Mouse (Mus musculus): ENCODE measurements around the gene Coq10b. TPM values are rescaled to one million over a fixed set of nuclear protein-coding genes. Genes with fewer than 3 reads are reported as not detected.
"Not testable (repeated sequence)": the region's sequence is repeated elsewhere in the genome, so short reads cannot be mapped to it uniquely, and the experiment has no call there.

The Coq10b gene
- total RNA-seq (2021) (10 to 100 TPM; 26.7 to 64.0 TPM), polyA plus RNA-seq (2012; rRNA removed) (16.0 and 23.1 TPM in 2 replicates)
- long read RNA-seq, transcript Coq10b-201 (5 exons, 1,733 nt) = major isoform, 15 of 15 reads
- long read RNA-seq, partial matches to known transcripts = 0 of 15 reads
- long read RNA-seq, other reads (novel, unspliced or antisense) = 0 of 15 reads

- under 1% methylated on average over 46 of the region's 46 CpGs for WGBS
- intact Hi-C loops (cut with DNase I) = loop anchor here (2.0 to 5.0 kb wide), 2 partner anchors 34 to 80 kb away; partner anchors contain the start of gene Mob4
- Histone ChIP-seq H3K36me3 (ENCODE audit: control insufficient read depth, insufficient read depth, low read length) (peaks cover 33% of the 10 kb centered on the region), H3K27me3 (ENCODE audit: control insufficient read depth, insufficient read depth, low read length) (no peaks in the 10 kb centered on the region), H3K9ac (ENCODE audit: low read depth, low read length) (peak within 1 kb of the TSS; percentile 95), H3K4me1 (ENCODE audit: control insufficient read depth, insufficient read depth, low read length) (peaks cover 10% of the 10 kb centered on the region), H3K27ac (peak within 1 kb of the TSS; percentile 99), H3K4me3 (peak within 1 kb of the TSS; percentile 97), H3K79me2 (replicated peaks; ENCODE audit: control insufficient read depth, insufficient read depth, low read length) (peaks cover 10% of the 10 kb centered on the region)
- TF ChIP-seq CTCF (IDR thresholded peaks at IDR 0.05) = peak; percentile 47
- peak; percentile 86 for TF ChIP-seq EP300 (IDR thresholded peaks at IDR 0.05; ENCODE audit: insufficient read depth, low read depth, low read length)
- peak; percentile 81 for TF ChIP-seq POLR2A (IDR thresholded peaks at IDR 0.05; ENCODE audit: insufficient read depth, low read depth, low read length)
- peak; percentile 99 to 100 for DNase-seq
These were observed at the start of gene Coq10b for GRCm38 (mm10) chr1:55052355-55052953. TSS of gene Coq10b (plus strand) at chr1:55052770.

- H3K27me3 ChIP-seq (ENCODE audit: control insufficient read depth, insufficient read depth, low read length); H3K4me3 ChIP-seq; DNase-seq; H3K4me1 ChIP-seq (ENCODE audit: control insufficient read depth, insufficient read depth, low read length); H3K79me2 ChIP-seq (replicated peaks; ENCODE audit: control insufficient read depth, insufficient read depth, low read length); H3K9ac ChIP-seq (ENCODE audit: low read depth, low read length); H3K27ac ChIP-seq; intact Hi-C loops (cut with DNase I): not testable (repeated sequence)
- peaks cover 23% of the 10 kb centered on the region for H3K36me3 ChIP-seq (ENCODE audit: control insufficient read depth, insufficient read depth, low read length)
- 87% methylated on average over 2 of the region's 2 CpGs for WGBS
- TF ChIP-seq CTCF (IDR thresholded peaks at IDR 0.05) = peak; percentile 46
These were observed 44.3 kb upstream of the Coq10b start for GRCm38 (mm10) chr1:55008313-55008712.

- TF ChIP-seq CTCF (IDR thresholded peaks at IDR 0.05) (peak; percentile 26), POLR2A (IDR thresholded peaks at IDR 0.05; ENCODE audit: insufficient read depth, low read depth, low read length) (no peak), EP300 (IDR thresholded peaks at IDR 0.05; ENCODE audit: insufficient read depth, low read depth, low read length) (no peak)
- intact Hi-C loops (cut with DNase I) = no loop called here
- no peak overlapping the region for H3K4me3 ChIP-seq
- no peak overlapping the region for H3K9ac ChIP-seq (ENCODE audit: low read depth, low read length)
- 26% methylated on average over 3 of the region's 3 CpGs for WGBS
- H3K4me1 ChIP-seq (ENCODE audit: control insufficient read depth, insufficient read depth, low read length) = no peaks in the 10 kb centered on the region
- H3K79me2 ChIP-seq (replicated peaks; ENCODE audit: control insufficient read depth, insufficient read depth, low read length) = no peaks in the 10 kb centered on the region
- no peak overlapping the region for H3K27ac ChIP-seq
- peaks cover 17% of the 10 kb centered on the region for H3K36me3 ChIP-seq (ENCODE audit: control insufficient read depth, insufficient read depth, low read length)
- H3K27me3 ChIP-seq (ENCODE audit: control insufficient read depth, insufficient read depth, low read length) = no peaks in the 10 kb centered on the region
- DNase-seq = no peak
These were observed 40.1 kb upstream of the Coq10b start for GRCm38 (mm10) chr1:55012513-55012912.

- no peak overlapping the region for H3K4me3 ChIP-seq
- intact Hi-C loops (cut with DNase I) = no loop called here
- peaks cover 11% of the 10 kb centered on the region for H3K79me2 ChIP-seq (replicated peaks; ENCODE audit: control insufficient read depth, insufficient read depth, low read length)
- H3K9ac ChIP-seq (ENCODE audit: low read depth, low read length) = no peak overlapping the region
- DNase-seq = no peak
- H3K27me3 ChIP-seq (ENCODE audit: control insufficient read depth, insufficient read depth, low read length) = no peaks in the 10 kb centered on the region
- H3K27ac ChIP-seq = no peak overlapping the region
- peaks cover 43% of the 10 kb centered on the region for H3K36me3 ChIP-seq (ENCODE audit: control insufficient read depth, insufficient read depth, low read length)
- peaks cover 6% of the 10 kb centered on the region for H3K4me1 ChIP-seq (ENCODE audit: control insufficient read depth, insufficient read depth, low read length)
- no peak for TF ChIP-seq EP300 (IDR thresholded peaks at IDR 0.05; ENCODE audit: insufficient read depth, low read depth, low read length)
- TF ChIP-seq CTCF (IDR thresholded peaks at IDR 0.05) = no peak
- no peak for TF ChIP-seq POLR2A (IDR thresholded peaks at IDR 0.05; ENCODE audit: insufficient read depth, low read depth, low read length)
These were observed 30.7 kb upstream of the Coq10b start for GRCm38 (mm10) chr1:55021907-55022306.

- peak overlapping the region; percentile 92 for H3K4me3 ChIP-seq
- WGBS = 3% methylated on average over 10 of the region's 10 CpGs
- peak in 1 of 2 experiments; percentile 12 for DNase-seq
- peaks cover 22% of the 10 kb centered on the region for H3K36me3 ChIP-seq (ENCODE audit: control insufficient read depth, insufficient read depth, low read length)
- H3K4me1 ChIP-seq (ENCODE audit: control insufficient read depth, insufficient read depth, low read length) = peaks cover 9% of the 10 kb centered on the region
- H3K27ac ChIP-seq = peak overlapping the region; percentile 95
- intact Hi-C loops (cut with DNase I) = loop anchor here (2.0 to 5.0 kb wide), 3 partner anchors 61 to 201 kb away; partner anchors contain the start of genes Mob4 and Rftn2
- TF ChIP-seq POLR2A (IDR thresholded peaks at IDR 0.05; ENCODE audit: insufficient read depth, low read depth, low read length) = 0 out of 2 replicates have a peak, but pooled peaks have one; percentile 15
- peak; percentile 23; the same call in 1 of the 2 replicates for TF ChIP-seq CTCF (IDR thresholded peaks at IDR 0.05)
- TF ChIP-seq EP300 (IDR thresholded peaks at IDR 0.05; ENCODE audit: insufficient read depth, low read depth, low read length) = no peak
- peak overlapping the region; percentile 97 for H3K9ac ChIP-seq (ENCODE audit: low read depth, low read length)
- H3K79me2 ChIP-seq (replicated peaks; ENCODE audit: control insufficient read depth, insufficient read depth, low read length) = peaks cover 7% of the 10 kb centered on the region; the same call in 1 of the 2 replicates
- no peaks in the 10 kb centered on the region for H3K27me3 ChIP-seq (ENCODE audit: control insufficient read depth, insufficient read depth, low read length)
These were observed 26.7 kb upstream of the Coq10b start for GRCm38 (mm10) chr1:55025656-55026430.

Data from heart, adult 2 months (tissue).